Mouse (Mus musculus): ENCODE measurements at regions not wholly inside any gene's neighbourhood (a gene's known extent, or its start where the extent isn't known, plus 50 kb on each side); places are given as distances from the start of the nearest gene placed in this dataset.

DNA sequence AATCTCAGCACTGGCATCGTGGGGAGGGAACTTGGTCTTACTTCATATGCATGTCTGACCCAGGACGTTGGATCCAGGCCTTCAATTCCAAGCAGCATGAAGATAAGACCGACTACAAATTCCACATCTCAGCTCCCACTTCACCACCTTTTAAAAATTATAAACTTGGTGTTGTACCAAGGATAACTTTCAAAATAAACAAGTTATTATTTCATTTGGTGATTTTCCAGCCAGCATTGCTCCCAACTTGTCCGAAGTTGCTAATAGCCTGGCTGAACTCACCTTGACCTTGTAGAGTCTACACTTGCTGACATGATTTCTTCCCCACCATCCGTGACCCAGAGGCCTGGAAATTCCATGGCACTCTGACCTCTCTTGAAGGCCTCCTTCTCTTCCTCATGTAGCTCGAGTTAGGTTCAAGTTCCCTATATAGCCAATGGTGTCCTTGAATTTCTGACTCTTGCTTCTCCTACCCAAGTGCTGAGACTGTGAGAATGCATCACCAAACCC, 123.7 kb downstream of the Thbs2 start:
- TF ChIP-seq GATA1 (IDR thresholded peaks at IDR 0.05; ENCODE audit: borderline replicate concordance, low read length) (no peak), TAL1 (conservative IDR thresholded peaks at IDR 0.05; ENCODE audit: low read depth, low read length) (no peak), POLR2AphosphoS5 (IDR thresholded peaks at IDR 0.05; ENCODE audit: insufficient replicate concordance, low read depth, low read length) (no peak)
- DNase-seq (ENCODE audit: low spot score) (no peak), ATAC-seq (ENCODE audit: extremely low read depth, insufficient number of reproducible peaks, low FRiP score, poor library complexity, severe bottlenecking) (no peak)
- Histone ChIP-seq H3K27me3 (ENCODE audit: insufficient read depth, low read length) (peaks cover 2% of the 10 kb centered on the region; the same call in 1 of the 2 replicates), H3K36me3 (replicated peaks) (no peaks in the 10 kb centered on the region), H3K4me3 (ENCODE audit: low read depth, low read length) (no peak overlapping the region), H3K4me1 (ENCODE audit: insufficient read depth, low read depth, low read length) (no peaks in the 10 kb centered on the region), H3K9me3 (replicated peaks) (no peaks in the 10 kb centered on the region)

DNA sequence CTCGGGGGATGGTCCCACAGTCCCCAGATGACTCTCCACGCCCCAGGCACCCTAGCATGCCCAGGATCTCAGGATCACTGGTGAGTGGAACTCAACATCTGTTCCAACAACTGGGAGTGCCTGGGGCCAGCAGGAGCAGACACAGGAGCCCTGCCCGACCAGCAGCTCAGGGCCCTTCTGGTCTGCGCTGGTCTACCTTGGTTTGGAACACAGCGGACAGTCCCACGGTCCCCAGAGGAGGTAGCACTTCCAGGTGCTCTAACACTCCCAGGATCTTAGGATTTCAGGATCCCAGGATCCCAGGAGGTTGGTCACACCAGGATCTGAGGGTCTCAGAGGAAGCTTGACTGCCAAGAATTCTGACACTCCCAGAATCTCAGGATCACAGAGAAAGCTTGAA, 131.8 kb downstream of the Thbs2 start:
- no peak for TF ChIP-seq TAL1 (conservative IDR thresholded peaks at IDR 0.05; ENCODE audit: low read depth, low read length)
- TF ChIP-seq GATA1 (IDR thresholded peaks at IDR 0.05; ENCODE audit: borderline replicate concordance, low read length): no peak
- no peak for TF ChIP-seq GATA2 (IDR thresholded peaks at IDR 0.05; ENCODE audit: borderline replicate concordance, low read depth, low read length)
- no peak for TF ChIP-seq CTCF (IDR thresholded peaks at IDR 0.05; ENCODE audit: low read depth, low read length)
- TF ChIP-seq POLR2AphosphoS5 (IDR thresholded peaks at IDR 0.05; ENCODE audit: insufficient replicate concordance, low read depth, low read length): no peak
- H3K4me1 ChIP-seq (ENCODE audit: insufficient read depth, low read depth, low read length): no peaks in the 10 kb centered on the region
- H3K9me3 ChIP-seq (replicated peaks): no peaks in the 10 kb centered on the region
- no peak for DNase-seq (ENCODE audit: low spot score)
- no peak for ATAC-seq (ENCODE audit: extremely low read depth, insufficient number of reproducible peaks, low FRiP score, poor library complexity, severe bottlenecking)
- H3K36me3 ChIP-seq (replicated peaks): no peaks in the 10 kb centered on the region
- H3K27me3 ChIP-seq (ENCODE audit: insufficient read depth, low read length): peaks cover 11% of the 10 kb centered on the region
- no peak overlapping the region for H3K4me3 ChIP-seq (ENCODE audit: low read depth, low read length)

DNA sequence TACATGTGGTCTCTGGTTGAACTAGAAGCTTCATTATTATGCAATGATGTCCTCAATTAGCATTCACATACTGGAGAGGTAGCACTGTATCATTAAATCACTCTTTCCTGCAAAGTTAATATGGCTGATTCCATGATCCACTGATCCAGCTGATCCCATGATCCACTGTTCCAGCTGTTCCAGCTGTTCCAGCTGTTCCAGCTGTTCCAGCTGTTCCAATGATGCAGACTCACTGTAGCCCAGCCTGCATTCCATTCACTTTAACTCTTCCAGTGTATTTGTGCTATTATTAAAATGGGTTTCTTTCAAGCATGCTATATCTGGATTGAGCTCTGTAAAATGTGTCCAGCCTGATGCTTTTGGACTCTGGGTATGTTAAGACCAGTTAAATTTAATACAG, 136.8 kb downstream of the Thbs2 start:
- H3K27me3 ChIP-seq (ENCODE audit: insufficient read depth, low read length): peaks cover 11% of the 10 kb centered on the region
- no peaks in the 10 kb centered on the region for H3K36me3 ChIP-seq (replicated peaks)
- no peak for ATAC-seq (ENCODE audit: extremely low read depth, insufficient number of reproducible peaks, low FRiP score, poor library complexity, severe bottlenecking)
- H3K9me3 ChIP-seq (replicated peaks): no peaks in the 10 kb centered on the region
- no peak for TF ChIP-seq TAL1 (conservative IDR thresholded peaks at IDR 0.05; ENCODE audit: low read depth, low read length)
- TF ChIP-seq CTCF (IDR thresholded peaks at IDR 0.05; ENCODE audit: low read depth, low read length): no peak
- no peak for TF ChIP-seq POLR2AphosphoS5 (IDR thresholded peaks at IDR 0.05; ENCODE audit: insufficient replicate concordance, low read depth, low read length)
- TF ChIP-seq GATA2 (IDR thresholded peaks at IDR 0.05; ENCODE audit: borderline replicate concordance, low read depth, low read length): no peak
- TF ChIP-seq GATA1 (IDR thresholded peaks at IDR 0.05; ENCODE audit: borderline replicate concordance, low read length): no peak
- H3K4me3 ChIP-seq (ENCODE audit: low read depth, low read length): no peak overlapping the region
- H3K4me1 ChIP-seq (ENCODE audit: insufficient read depth, low read depth, low read length): no peaks in the 10 kb centered on the region
- no peak for DNase-seq (ENCODE audit: low spot score)

DNA sequence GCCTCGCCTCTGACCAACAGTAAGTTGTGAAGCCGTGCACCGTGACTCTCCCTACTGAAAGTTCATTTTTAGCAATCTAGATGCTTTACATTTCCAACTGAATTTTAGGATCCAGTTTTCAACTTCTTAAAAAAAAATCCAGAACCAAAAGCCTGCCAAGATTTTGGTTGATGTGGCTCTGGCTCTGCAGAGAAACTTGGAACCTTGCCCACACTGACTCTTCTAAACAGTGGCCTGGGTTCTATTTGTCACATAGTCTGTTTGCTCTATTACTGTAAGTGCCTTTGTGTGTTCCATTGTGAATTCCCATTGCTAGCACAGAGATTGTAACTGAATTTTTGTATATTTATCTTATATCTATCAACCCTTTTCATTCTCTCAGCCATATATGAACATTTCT, 140.8 kb downstream of the Thbs2 start:
- Histone ChIP-seq H3K4me1 (ENCODE audit: insufficient read depth, low read depth, low read length) (no peaks in the 10 kb centered on the region), H3K27me3 (ENCODE audit: insufficient read depth, low read length) (peaks cover 10% of the 10 kb centered on the region), H3K9me3 (replicated peaks) (no peaks in the 10 kb centered on the region), H3K36me3 (replicated peaks) (no peaks in the 10 kb centered on the region), H3K4me3 (ENCODE audit: low read depth, low read length) (no peak overlapping the region)
- no peak for DNase-seq (ENCODE audit: low spot score)
- no peak for TF ChIP-seq GATA1 (IDR thresholded peaks at IDR 0.05; ENCODE audit: borderline replicate concordance, low read length)
- no peak for TF ChIP-seq TAL1 (conservative IDR thresholded peaks at IDR 0.05; ENCODE audit: low read depth, low read length)
- no peak for TF ChIP-seq CTCF (IDR thresholded peaks at IDR 0.05; ENCODE audit: low read depth, low read length)
- TF ChIP-seq GATA2 (IDR thresholded peaks at IDR 0.05; ENCODE audit: borderline replicate concordance, low read depth, low read length): no peak
- TF ChIP-seq POLR2AphosphoS5 (IDR thresholded peaks at IDR 0.05; ENCODE audit: insufficient replicate concordance, low read depth, low read length): no peak
- no peak for ATAC-seq (ENCODE audit: extremely low read depth, insufficient number of reproducible peaks, low FRiP score, poor library complexity, severe bottlenecking)

DNA sequence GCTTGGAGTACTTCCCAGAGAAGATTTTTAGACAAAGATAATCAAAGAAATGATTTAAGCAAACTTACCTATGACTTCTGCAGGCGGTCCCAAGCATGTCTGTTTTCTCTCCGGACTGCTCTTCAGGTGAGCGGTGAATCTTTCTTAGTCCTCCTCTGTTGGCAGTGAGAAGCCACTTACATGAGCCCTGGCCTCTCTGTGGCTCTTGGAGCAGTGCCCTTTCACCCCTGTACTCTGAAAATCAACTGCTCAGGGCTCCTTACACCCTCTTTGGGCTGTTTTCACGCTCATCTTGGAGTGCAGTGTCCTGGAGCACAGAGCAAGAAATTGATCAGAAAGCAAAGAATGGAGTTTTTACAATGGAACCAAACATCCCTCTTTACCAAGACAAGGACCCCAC, 142.0 kb downstream of the Thbs2 start:
- Histone ChIP-seq H3K4me1 (ENCODE audit: insufficient read depth, low read depth, low read length) (no peaks in the 10 kb centered on the region), H3K4me3 (ENCODE audit: low read depth, low read length) (no peak overlapping the region), H3K9me3 (replicated peaks) (no peaks in the 10 kb centered on the region), H3K27me3 (ENCODE audit: insufficient read depth, low read length) (peaks cover 6% of the 10 kb centered on the region), H3K36me3 (replicated peaks) (no peaks in the 10 kb centered on the region)
- TF ChIP-seq POLR2AphosphoS5 (IDR thresholded peaks at IDR 0.05; ENCODE audit: insufficient replicate concordance, low read depth, low read length): no peak
- DNase-seq (ENCODE audit: low spot score) (no peak), ATAC-seq (ENCODE audit: extremely low read depth, insufficient number of reproducible peaks, low FRiP score, poor library complexity, severe bottlenecking) (no peak)

DNA sequence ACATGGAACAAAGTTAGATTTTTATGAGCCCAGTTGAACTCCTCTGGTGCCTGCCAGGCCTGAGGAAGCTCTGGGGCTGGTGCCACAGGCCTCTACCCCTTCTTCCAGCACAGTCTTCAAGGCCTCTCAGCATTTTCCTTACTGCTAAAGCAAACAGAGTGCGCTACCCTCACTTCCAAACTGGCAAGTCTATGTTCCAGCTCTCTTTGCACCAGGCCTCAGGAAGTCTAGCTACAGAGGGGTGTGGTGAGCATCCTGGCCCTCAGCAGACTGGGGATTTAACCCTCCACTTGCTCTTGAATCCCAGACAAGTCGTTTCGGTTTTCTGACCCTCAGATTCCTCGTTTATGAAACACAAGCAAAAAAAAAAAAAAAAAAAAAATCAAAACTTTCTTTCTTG, 142.4 kb downstream of the Thbs2 start:
- Histone ChIP-seq H3K27me3 (ENCODE audit: insufficient read depth, low read length) (peaks cover 6% of the 10 kb centered on the region), H3K4me3 (ENCODE audit: low read depth, low read length) (no peak overlapping the region), H3K36me3 (replicated peaks) (no peaks in the 10 kb centered on the region), H3K4me1 (ENCODE audit: insufficient read depth, low read depth, low read length) (no peaks in the 10 kb centered on the region), H3K9me3 (replicated peaks) (no peaks in the 10 kb centered on the region)
- ATAC-seq (ENCODE audit: extremely low read depth, insufficient number of reproducible peaks, low FRiP score, poor library complexity, severe bottlenecking) (no peak), DNase-seq (ENCODE audit: low spot score) (no peak)
- no peak for TF ChIP-seq TAL1 (conservative IDR thresholded peaks at IDR 0.05; ENCODE audit: low read depth, low read length)
- TF ChIP-seq GATA2 (IDR thresholded peaks at IDR 0.05; ENCODE audit: borderline replicate concordance, low read depth, low read length): no peak
- no peak for TF ChIP-seq CTCF (IDR thresholded peaks at IDR 0.05; ENCODE audit: low read depth, low read length)
- no peak for TF ChIP-seq GATA1 (IDR thresholded peaks at IDR 0.05; ENCODE audit: borderline replicate concordance, low read length)
- TF ChIP-seq POLR2AphosphoS5 (IDR thresholded peaks at IDR 0.05; ENCODE audit: insufficient replicate concordance, low read depth, low read length): no peak
